Mouse (Mus musculus) forebrain, embryonic 10.5 days (tissue): ENCODE results near the gene Hoxc5. TPM values are rescaled to one million over a fixed set of nuclear protein-coding genes. Genes with fewer than 3 reads are reported as not detected.

ENCODE experiments used
- DNase-seq: peaks from one replicate; pipeline ENCODE4 v3.0.0-alpha.2; 2017; ENCODE audit warnings: low spot score; ENCODE audit errors: extremely low spot score
- H3K27ac ChIP-seq: fragments of 300-500 bp; sonication (generic); 2 replicates; pipeline ENCODE4 v1.5.1; 2016; ENCODE audit warnings: mild to moderate bottlenecking
- H3K27me3 ChIP-seq: fragments of 300-500 bp; sonication (generic); 2 replicates; pipeline ENCODE4 v1.6.1; 2016; ENCODE audit warnings: mild to moderate bottlenecking; ENCODE audit not compliant: poor library complexity, severe bottlenecking
- H3K36me3 ChIP-seq: fragments of 300-500 bp; sonication (generic); replicated peaks from 2 replicates; pipeline ENCODE4 v1.6.1; 2016; ENCODE audit warnings: mild to moderate bottlenecking, moderate library complexity
- H3K4me1 ChIP-seq: fragments of 300-500 bp; sonication (generic); 2 replicates; pipeline ENCODE4 v1.6.1; 2016
- H3K4me3 ChIP-seq: fragments of 300-500 bp; sonication (generic); 2 replicates; pipeline ENCODE4 v1.5.1; 2016; ENCODE audit warnings: mild to moderate bottlenecking, moderate library complexity
- H3K9me3 ChIP-seq: fragments of 300-500 bp; sonication (generic); 2 replicates; pipeline ENCODE4 v1.6.1; 2016; ENCODE audit warnings: mild to moderate bottlenecking, moderate library complexity
- WGBS: fragments of 180-500 bp; shearing (Covaris S2); methylation state at CpG from one replicate; pipeline ENCODE4 v1.1.7; 2016; 5-methylcytosine and 5-hydroxymethylcytosine counted together
- polyA plus RNA-seq: library from polyadenylated mRNA; unstranded; fragments of >200 nt; fragmentation: Nextera tagmentation; extraction: Ambion mirVana; gene quantifications from 2 replicates; pipeline ENCODE4 v1.2.1, GENCODE M21; 2016

The Hoxc5 gene
- polyA plus RNA-seq, 1 experiment from 2014 or later: not detected

DNA sequence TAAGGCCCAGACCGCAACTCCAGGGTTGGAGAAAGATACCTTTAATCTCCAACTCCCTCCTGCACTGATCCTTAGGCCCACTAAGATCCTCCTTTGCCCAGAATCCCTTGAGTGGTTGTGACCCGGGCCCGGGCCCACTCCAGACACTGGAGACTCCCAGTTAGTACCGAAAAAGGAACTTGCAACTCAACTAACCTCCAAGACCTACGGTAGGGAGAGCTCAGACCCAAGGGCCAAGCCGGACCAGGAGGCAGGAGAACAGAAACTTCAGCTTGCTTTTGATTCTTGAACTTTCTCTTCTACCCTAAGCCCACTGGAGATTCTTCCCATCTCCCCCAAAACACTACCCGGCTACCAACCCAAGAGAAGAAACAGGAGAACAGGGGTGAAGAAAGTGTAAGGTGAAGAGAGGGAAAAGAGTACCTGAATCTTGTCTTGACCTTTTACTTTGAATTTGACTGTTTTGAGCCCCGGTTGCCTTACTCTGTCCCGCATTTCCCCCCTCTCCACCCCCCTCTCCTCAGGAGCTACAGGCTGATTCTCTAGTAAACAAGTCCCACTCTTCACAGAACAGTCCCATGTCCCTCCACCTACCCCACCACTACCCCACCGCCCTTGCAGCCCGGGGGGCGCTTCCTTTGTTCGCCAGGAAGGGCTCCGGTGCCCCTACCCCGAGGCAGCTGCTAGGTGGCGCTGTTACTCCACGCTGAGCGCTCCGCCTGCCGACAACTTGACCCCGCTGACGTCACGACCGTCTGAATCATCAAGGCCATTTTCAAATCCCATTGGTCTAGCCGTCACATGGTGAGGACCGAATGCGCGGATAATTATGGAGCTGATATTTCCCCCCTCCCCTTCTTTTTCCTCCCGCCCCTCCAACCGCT lies 1.1 kb upstream of the Hoxc5 start:
- WGBS: 2% methylated on average over 30 of the region's 30 CpGs
- Histone ChIP-seq H3K9me3 (no peaks in the 10 kb centered on the region), H3K4me3 (peak overlapping the region; percentile 23; the same call in 1 of the 2 replicates), H3K27me3 (peaks cover 100% of the 10 kb centered on the region), H3K36me3 (no peaks in the 10 kb centered on the region), H3K4me1 (peaks cover 6% of the 10 kb centered on the region), H3K27ac (no peak overlapping the region)
- DNase-seq: peak; percentile 85

- WGBS: 2% methylated on average over 27 of the region's 27 CpGs
- H3K4me1 ChIP-seq: peaks cover 6% of the 10 kb centered on the region
- H3K9me3 ChIP-seq: no peaks in the 10 kb centered on the region
- H3K27me3 ChIP-seq: peaks cover 100% of the 10 kb centered on the region
- no peak for DNase-seq
- no peaks in the 10 kb centered on the region for H3K36me3 ChIP-seq
- peak within 1 kb of the TSS; percentile 23; the same call in 1 of the 2 replicates for H3K4me3 ChIP-seq
- H3K27ac ChIP-seq: no peak within 1 kb of the TSS
These were observed 399 bp upstream of the Hoxc5 start, which contains the start of gene Hoxc10 for GRCm38 (mm10) chr15:102966776-102967311. TSS of gene Hoxc10 (plus strand) at chr15:102966796.

- no peaks in the 10 kb centered on the region for H3K9me3 ChIP-seq
- no peak for DNase-seq
- H3K27me3 ChIP-seq: peaks cover 100% of the 10 kb centered on the region
- no peak overlapping the region for H3K27ac ChIP-seq
- no peak overlapping the region for H3K4me3 ChIP-seq
- WGBS: 2% methylated on average over 34 of the region's 34 CpGs
- H3K36me3 ChIP-seq: no peaks in the 10 kb centered on the region
- H3K4me1 ChIP-seq: peaks cover 6% of the 10 kb centered on the region
These were observed 511 bp downstream of the Hoxc5 start for GRCm38 (mm10) chr15:102967511-102968397.

DNA sequence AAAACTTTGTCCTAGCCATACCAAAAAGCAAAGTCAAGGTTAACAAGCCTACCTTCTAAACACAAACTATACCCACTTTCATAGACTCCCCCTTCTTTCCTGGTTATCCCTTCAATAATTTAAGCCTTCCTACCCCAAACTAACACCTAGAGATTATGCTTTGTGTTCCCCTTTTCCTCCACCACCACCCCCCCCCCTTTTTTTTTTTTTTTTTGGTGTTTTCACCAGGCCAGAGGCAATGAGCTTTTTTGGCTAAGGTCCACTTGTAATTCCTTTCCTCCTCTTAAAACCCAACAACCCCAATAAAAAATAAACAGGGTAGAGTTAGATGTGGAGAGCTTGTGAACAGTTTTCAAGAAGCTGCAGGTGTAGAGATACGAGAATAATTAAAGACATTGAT lies 2.1 kb downstream of the Hoxc5 start:
- DNase-seq: no peak
- 43% methylated on average over 1 of the region's 1 CpGs for WGBS
- H3K27ac ChIP-seq: no peak overlapping the region
- no peak overlapping the region for H3K4me3 ChIP-seq
- H3K9me3 ChIP-seq: no peaks in the 10 kb centered on the region
- H3K36me3 ChIP-seq: no peaks in the 10 kb centered on the region
- H3K4me1 ChIP-seq: peaks cover 6% of the 10 kb centered on the region
- peaks cover 100% of the 10 kb centered on the region for H3K27me3 ChIP-seq

- 1% methylated on average over 12 of the region's 12 CpGs for WGBS
These were observed 3.5 kb downstream of the Hoxc5 start for GRCm38 (mm10) chr15:102970740-102971139.

DNA sequence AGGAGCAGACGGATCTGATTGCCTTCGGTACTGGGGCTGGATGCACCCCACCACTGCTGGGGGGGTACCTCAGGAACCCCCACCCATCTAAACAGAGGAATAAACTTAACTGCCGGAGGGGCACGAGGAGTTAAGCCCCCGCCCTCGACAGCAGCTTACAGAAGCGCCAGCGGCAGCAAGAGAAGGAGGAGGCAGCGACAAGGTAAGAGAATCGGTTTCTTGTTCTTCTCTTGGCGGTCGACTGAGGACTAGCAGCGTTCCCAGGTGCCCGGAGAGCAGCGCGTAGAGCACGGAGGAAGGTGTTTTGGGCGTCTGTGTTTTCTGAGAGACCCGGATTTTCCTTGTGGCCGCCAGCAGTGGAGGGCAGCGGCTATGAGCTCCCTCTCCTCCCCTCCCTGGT lies 5.0 kb downstream of the Hoxc5 start:
- no peaks in the 10 kb centered on the region for H3K36me3 ChIP-seq
- DNase-seq: no peak
- no peaks in the 10 kb centered on the region for H3K4me1 ChIP-seq
- WGBS: 1% methylated on average over 21 of the region's 21 CpGs
- H3K9me3 ChIP-seq: no peaks in the 10 kb centered on the region
- no peak overlapping the region for H3K4me3 ChIP-seq
- no peak overlapping the region for H3K27ac ChIP-seq
- H3K27me3 ChIP-seq: peaks cover 100% of the 10 kb centered on the region

More at GRCm38 (mm10) chr15:102970740-102971139, 3.5 kb downstream of the Hoxc5 start:
- no peak overlapping the region for H3K4me3 ChIP-seq
- H3K36me3 ChIP-seq: no peaks in the 10 kb centered on the region
- H3K9me3 ChIP-seq: no peaks in the 10 kb centered on the region
- H3K27ac ChIP-seq: no peak overlapping the region
- peaks cover 100% of the 10 kb centered on the region for H3K27me3 ChIP-seq
- no peak for DNase-seq
- H3K4me1 ChIP-seq: peaks cover 6% of the 10 kb centered on the region

- Histone ChIP-seq H3K27me3 (peaks cover 100% of the 10 kb centered on the region), H3K4me3 (no peak overlapping the region), H3K27ac (no peak overlapping the region), H3K9me3 (no peaks in the 10 kb centered on the region), H3K36me3 (no peaks in the 10 kb centered on the region), H3K4me1 (no peaks in the 10 kb centered on the region)
- WGBS: 1% methylated on average over 6 of the region's 6 CpGs
- no peak for DNase-seq
These were observed 5.5 kb downstream of the Hoxc5 start for GRCm38 (mm10) chr15:102972753-102973152.

DNA sequence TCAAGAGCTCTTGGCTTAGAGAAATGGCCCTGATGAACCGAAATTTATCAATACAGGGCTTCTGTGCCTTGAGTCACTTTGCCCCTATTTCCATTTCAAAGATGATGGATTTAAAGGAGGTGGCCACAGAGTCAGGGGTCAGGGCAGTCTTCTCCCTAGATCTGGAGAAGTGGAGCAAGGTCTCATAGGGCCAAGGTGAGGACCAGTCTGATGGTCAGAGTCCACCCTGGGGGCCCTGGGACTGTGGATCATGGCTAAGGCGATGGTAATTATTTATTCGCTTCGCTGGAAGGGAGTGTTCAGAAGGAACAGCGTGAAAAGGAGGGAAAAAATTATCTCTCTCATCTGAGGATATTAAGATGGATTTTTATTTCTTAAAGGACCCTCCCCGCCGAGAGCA lies 7.8 kb downstream of the Hoxc5 start:
- H3K36me3 ChIP-seq: no peaks in the 10 kb centered on the region

GRCm38 (mm10) chr15:102975688-102976111 lies 8.5 kb downstream of the Hoxc5 start:
- WGBS: under 1% methylated on average over 21 of the region's 21 CpGs
- DNase-seq: no peak
- H3K36me3 ChIP-seq: no peaks in the 10 kb centered on the region
- H3K4me1 ChIP-seq: no peaks in the 10 kb centered on the region
- H3K27ac ChIP-seq: no peak overlapping the region
- no peak overlapping the region for H3K4me3 ChIP-seq
- H3K9me3 ChIP-seq: no peaks in the 10 kb centered on the region
- peaks cover 100% of the 10 kb centered on the region for H3K27me3 ChIP-seq

More for the DNA sequence above, 7.8 kb downstream of the Hoxc5 start:
- 3% methylated on average over 7 of the region's 7 CpGs for WGBS
- H3K4me3 ChIP-seq: no peak overlapping the region
- peaks cover 100% of the 10 kb centered on the region for H3K27me3 ChIP-seq
- no peak overlapping the region for H3K27ac ChIP-seq
- no peaks in the 10 kb centered on the region for H3K4me1 ChIP-seq
- no peaks in the 10 kb centered on the region for H3K9me3 ChIP-seq
- DNase-seq: no peak

DNA sequence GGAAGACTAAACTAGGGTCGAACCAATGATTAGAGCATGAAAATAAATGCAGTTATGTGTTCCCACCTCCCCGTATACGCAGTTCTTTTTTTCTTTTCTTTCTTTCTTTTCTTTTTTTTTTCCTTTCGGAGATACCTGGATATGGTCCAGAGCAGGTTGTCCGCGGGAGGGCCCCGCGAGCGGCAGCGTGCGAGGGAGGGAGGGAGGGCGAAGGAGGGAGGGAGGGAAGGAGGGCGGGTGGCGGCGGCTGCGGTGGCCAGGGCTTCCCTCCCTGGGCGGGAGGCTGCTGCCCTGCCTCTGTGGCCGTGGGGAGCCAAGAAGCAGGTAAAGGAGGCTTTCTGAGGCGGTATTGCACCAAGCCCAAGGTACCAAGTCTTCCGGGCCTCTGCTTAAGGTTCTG lies 8.9 kb downstream of the Hoxc5 start, which contains the start of gene Hoxc9:
Gene Hoxc9 (plus strand): TSS at position 269 of the 400 bp plus-strand sequence.
- no peak for DNase-seq
- Histone ChIP-seq H3K27ac (no peak within 1 kb of the TSS), H3K27me3 (peaks cover 100% of the 10 kb centered on the region), H3K4me1 (peaks cover 3% of the 10 kb centered on the region), H3K4me3 (no peak within 1 kb of the TSS), H3K36me3 (no peaks in the 10 kb centered on the region), H3K9me3 (no peaks in the 10 kb centered on the region)
- 0% methylated on average over 16 of the region's 20 CpGs for WGBS

- H3K27ac ChIP-seq: no peak overlapping the region
These were observed 9.6 kb downstream of the Hoxc5 start for GRCm38 (mm10) chr15:102976631-102977422.

More at GRCm38 (mm10) chr15:102976631-102977422, 9.6 kb downstream of the Hoxc5 start:
- H3K27me3 ChIP-seq: peaks cover 100% of the 10 kb centered on the region
- peaks cover 10% of the 10 kb centered on the region for H3K4me1 ChIP-seq
- under 1% methylated on average over 37 of the region's 37 CpGs for WGBS
- H3K4me3 ChIP-seq: no peak overlapping the region
- no peak for DNase-seq
- H3K36me3 ChIP-seq: no peaks in the 10 kb centered on the region
- H3K9me3 ChIP-seq: no peaks in the 10 kb centered on the region
